Mouse (Mus musculus) adrenal gland, adult 10 weeks (tissue): ENCODE measurements around the gene Olfr658. TPM values are rescaled to one million over a fixed set of nuclear protein-coding genes. Genes with fewer than 3 reads are reported as not detected.

Experiments
- polyA plus RNA-seq: library from polyadenylated mRNA; stranded (reverse); fragments of 350-450 nt; fragmentation: Illumina TruSeq; extraction: RNeasy Lipid Tissue Mini Kit (QIAGEN cat#74804); gene quantifications from one replicate; pipeline ENCODE4 v1.2.3, GENCODE M21; 2014; ENCODE audit warnings: low read depth, low replicate concordance

The Olfr658 gene
- not detected for polyA plus RNA-seq

GRCm38 (mm10) chr7:104646841-104647482, at the start of gene Olfr658:
Gene Olfr658, minus strand, starts transcription at chr7:104647305.

DNA sequence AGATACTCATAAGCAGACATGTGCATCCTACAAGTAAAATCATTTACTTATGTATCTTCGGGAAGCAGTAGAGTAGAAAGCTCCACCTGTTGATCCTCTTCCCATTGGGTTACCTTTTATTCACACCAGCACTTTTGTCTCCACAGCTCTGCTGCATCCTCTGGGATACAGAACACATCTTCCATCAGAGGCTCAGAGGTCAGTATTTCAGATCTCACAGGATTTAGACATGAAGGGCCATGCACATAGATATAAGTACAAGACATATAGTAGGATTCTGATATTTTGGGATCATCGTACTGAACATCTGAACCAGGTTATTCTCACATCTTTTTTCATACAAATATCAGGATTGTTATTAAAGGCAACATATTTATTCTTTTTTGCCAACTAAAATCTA, 39.1 kb upstream of the Olfr658 start, which contains the start of gene Olfr661:
TSS of gene Olfr661 (plus strand) at position 301 of the 400 bp plus-strand sequence.

GRCm38 (mm10) chr7:104666453-104666852, 19.3 kb upstream of the Olfr658 start, which contains the start of gene Olfr659:
Gene Olfr659, plus strand, starts transcription at chr7:104666753.

DNA sequence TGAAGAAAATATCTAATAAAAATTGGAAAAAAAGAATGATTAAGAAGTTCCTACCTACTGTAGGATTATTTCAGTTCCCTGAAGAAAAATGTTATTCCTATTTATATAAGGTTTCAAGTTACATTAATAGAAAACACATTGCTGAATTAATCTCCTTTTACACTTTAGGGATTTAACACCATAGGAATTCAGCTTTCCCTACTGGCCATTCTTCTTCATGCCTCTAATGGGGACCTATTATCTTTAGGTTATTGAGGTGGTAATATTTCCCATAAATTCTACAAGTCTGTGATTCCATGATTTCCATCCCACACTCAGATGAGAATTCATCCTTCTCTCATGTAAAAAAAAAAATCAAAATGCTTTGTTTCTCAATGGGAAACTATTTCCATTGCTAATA, 22.6 kb downstream of the Olfr658 start, which contains the start of gene Olfr657:
TSS of gene Olfr657 (plus strand) at position 301 of the 400 bp plus-strand sequence.

DNA sequence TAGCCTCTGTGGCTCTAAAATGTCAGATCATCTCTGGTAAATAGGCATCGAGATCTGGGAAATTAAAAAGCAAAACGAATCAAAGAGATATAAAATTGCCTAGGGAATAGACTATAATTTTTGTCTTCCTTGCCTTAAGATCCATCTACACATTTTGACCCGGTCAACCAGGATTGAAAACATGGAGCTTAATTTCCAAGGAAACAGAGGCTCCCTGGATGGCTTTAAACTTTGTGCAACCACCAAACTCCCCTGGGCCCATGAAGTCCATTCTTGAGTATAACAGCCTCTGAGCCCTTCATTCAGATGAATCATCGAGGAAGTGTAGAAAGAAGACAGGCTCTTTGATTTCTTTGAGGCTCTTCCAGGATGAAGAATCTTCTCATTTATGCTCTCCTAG, 33.5 kb downstream of the Olfr658 start, which contains the start of gene Olfr656:
TSS of gene Olfr656 (plus strand) at position 301 of the 400 bp plus-strand sequence.

DNA sequence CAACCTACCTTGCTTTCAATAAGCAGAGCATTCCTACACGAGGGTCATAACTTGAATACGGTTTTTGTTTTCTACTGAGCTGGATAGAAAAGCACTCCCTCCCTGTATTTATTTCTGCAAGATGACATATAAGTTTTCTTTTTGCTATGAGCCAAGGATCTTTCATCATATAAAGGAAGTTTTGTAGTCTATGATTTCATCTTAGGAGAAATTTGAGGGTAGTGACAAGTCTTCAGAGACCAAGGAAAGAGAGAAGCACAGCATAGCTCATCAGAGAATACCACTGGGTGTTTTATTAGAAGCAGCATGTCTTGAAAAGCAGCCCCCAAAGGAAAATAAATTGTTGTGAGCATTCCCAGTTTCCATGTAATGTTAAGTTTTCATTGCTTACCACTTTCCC, 45.4 kb downstream of the Olfr658 start, which contains the start of gene Olfr655:
TSS of gene Olfr655 (minus strand) at position 101 of the 400 bp plus-strand sequence.

Other genes starting within 250 kb of the Olfr658 start
- not detected for gene Trim30c, start 246.5 kb downstream of the Olfr658 start, polyA plus RNA-seq
- gene Trim30a, start 182.1 kb downstream of the Olfr658 start, polyA plus RNA-seq: 72.7 TPM
- 77.6 TPM for gene Trim30d, start 139.5 kb downstream of the Olfr658 start, polyA plus RNA-seq
- not detected for gene Olfr651, start 97.2 kb downstream of the Olfr658 start, polyA plus RNA-seq
- not detected for gene Olfr652, start 86.4 kb downstream of the Olfr658 start, polyA plus RNA-seq
- not detected for gene Olfr653, start 70.0 kb downstream of the Olfr658 start, polyA plus RNA-seq
- gene Olfr654, start 60.3 kb downstream of the Olfr658 start, polyA plus RNA-seq: not detected
- gene Olfr655, start 45.5 kb downstream of the Olfr658 start, polyA plus RNA-seq: not detected
- not detected for gene Olfr656, start 33.4 kb downstream of the Olfr658 start, polyA plus RNA-seq
- not detected for gene Olfr657, start 22.5 kb downstream of the Olfr658 start, polyA plus RNA-seq
- gene Olfr659, start 19.4 kb upstream of the Olfr658 start, polyA plus RNA-seq: not detected
- not detected for gene Olfr661, start 39.2 kb upstream of the Olfr658 start, polyA plus RNA-seq
- not detected for gene Usp17le, start 130.2 kb upstream of the Olfr658 start, polyA plus RNA-seq
- gene Usp17lb, start 195.3 kb upstream of the Olfr658 start, polyA plus RNA-seq: not detected
- not detected for gene Usp17la, start 209.7 kb upstream of the Olfr658 start, polyA plus RNA-seq
- gene Olfr665, start 230.7 kb upstream of the Olfr658 start, polyA plus RNA-seq: not detected
- not detected for gene Olfr666, start 248.6 kb upstream of the Olfr658 start, polyA plus RNA-seq